Mouse (Mus musculus): ENCODE measurements around the gene Ube2j1. TPM values are rescaled to one million over a fixed set of nuclear protein-coding genes. Genes with fewer than 3 reads are reported as not detected.

The Ube2j1 gene
- polyA plus RNA-seq, 1 experiment from 2014 or later: 38.2 TPM

DNA sequence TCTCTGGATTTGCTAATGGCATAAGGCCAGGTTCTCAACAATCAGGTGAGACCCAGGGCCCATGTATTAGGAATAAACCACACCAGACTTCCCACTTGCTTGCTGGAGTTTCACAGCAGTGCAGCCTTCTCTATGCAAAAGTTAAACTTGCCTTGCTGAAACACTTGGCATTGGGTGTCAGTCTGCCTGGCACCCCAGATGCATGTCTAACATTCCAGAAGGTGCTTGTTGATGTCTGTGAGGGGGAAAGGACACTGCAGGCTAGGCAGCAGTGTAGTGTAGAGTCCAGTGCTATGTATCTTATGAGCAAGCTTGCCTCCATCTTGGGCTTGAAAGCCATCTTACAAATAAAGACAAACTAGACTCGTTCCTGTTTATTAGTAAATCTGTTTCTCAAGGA lies 25.1 kb downstream of the Ube2j1 start:
- Histone ChIP-seq H3K9me3 (ENCODE audit: control insufficient read depth, low read depth, low read length) (no peaks in the 10 kb centered on the region), H3K9ac (replicated peaks; ENCODE audit: low read depth, low read length) (no peak overlapping the region), H3K36me3 (ENCODE audit: control insufficient read depth, insufficient read depth, low read length) (no peaks in the 10 kb centered on the region; the same call in 1 of the 2 replicates), H3K27me3 (ENCODE audit: control insufficient read depth, insufficient read depth, low read length) (no peaks in the 10 kb centered on the region), H3K4me3 (ENCODE audit: low read depth, low read length) (no peak overlapping the region), H3K4me2 (replicated peaks; ENCODE audit: low read depth, low read length) (no peak overlapping the region), H3K4me1 (ENCODE audit: control insufficient read depth, insufficient read depth, low read length) (no peaks in the 10 kb centered on the region), H3K27ac (ENCODE audit: low read length) (no peak overlapping the region)
- no peak for ATAC-seq (ENCODE audit: insufficient number of reproducible peaks, insufficient read depth, low FRiP score, low read depth)
- WGBS: 79% methylated on average over 1 of the region's 1 CpGs

DNA sequence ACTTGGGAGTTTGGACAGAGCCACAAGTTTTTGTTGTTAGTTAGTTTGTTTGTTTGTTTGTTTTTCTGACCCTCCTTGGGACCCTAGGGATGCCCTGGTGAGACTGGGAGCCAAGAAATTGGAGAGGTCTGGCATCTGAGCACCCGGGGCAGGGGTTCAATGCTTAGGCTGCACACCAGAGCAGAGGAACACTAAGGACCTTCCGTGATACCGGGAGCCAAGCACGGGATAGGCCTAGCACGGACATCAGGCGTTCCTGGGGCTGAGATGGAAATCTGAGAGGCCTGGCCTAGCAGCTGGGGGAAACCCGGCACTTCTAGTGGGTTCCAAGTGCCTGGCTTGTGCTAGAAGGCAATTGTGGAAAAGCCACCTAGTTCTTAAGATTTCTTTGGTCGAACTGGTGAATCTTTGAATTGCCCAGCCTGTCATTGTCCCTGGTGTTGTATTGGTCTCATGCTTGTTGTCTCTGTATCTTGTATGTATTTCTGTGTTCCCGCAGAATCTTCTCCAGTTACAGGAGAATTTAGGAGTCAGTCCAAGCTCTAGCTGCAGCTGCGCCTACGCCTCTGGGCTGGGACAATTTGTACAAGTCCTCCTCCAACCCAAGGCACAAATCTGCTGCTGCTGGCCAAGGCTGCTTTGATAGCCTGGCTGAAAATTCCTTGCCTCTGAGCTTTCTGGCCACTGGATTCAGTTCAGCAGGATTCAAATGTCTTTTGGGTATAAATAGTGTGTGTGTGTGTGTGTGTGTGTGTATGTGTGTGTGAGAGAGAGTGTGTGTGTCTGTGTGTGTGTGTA lies 26.9 kb downstream of the Ube2j1 start:
- Histone ChIP-seq H3K4me1 (ENCODE audit: control insufficient read depth, insufficient read depth, low read length) (no peaks in the 10 kb centered on the region), H3K9me3 (ENCODE audit: control insufficient read depth, low read depth, low read length) (no peaks in the 10 kb centered on the region), H3K4me3 (ENCODE audit: low read depth, low read length) (no peak overlapping the region), H3K27me3 (ENCODE audit: control insufficient read depth, insufficient read depth, low read length) (no peaks in the 10 kb centered on the region), H3K27ac (ENCODE audit: low read length) (no peak overlapping the region), H3K4me2 (replicated peaks; ENCODE audit: low read depth, low read length) (no peak overlapping the region), H3K36me3 (ENCODE audit: control insufficient read depth, insufficient read depth, low read length) (no peaks in the 10 kb centered on the region), H3K9ac (replicated peaks; ENCODE audit: low read depth, low read length) (no peak overlapping the region)
- no peak for ATAC-seq (ENCODE audit: insufficient number of reproducible peaks, insufficient read depth, low FRiP score, low read depth)
- WGBS: 69% methylated on average over 11 of the region's 11 CpGs

DNA sequence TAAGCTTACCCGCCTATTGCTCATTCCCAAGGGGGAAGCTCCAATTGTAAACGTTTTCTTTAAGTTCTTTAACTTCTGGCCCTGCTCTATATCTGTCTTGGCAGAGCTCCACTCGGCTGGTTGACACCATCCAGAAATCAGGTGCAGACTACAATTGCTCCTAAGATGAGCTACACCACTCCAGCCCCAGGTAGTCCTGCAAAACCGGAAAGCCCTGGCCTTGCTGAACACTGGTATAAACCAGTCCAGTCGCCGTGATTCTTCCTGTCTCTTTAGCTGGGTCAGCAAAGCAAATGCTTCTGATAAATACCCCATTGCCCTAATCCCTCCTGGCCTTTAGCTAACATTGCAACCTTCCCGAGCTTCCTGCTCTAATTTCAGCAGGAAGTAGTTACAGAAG lies 29.9 kb downstream of the Ube2j1 start:
- Histone ChIP-seq H3K4me3 (ENCODE audit: low read depth, low read length) (no peak overlapping the region), H3K9ac (replicated peaks; ENCODE audit: low read depth, low read length) (no peak overlapping the region), H3K4me1 (ENCODE audit: control insufficient read depth, insufficient read depth, low read length) (no peaks in the 10 kb centered on the region), H3K27ac (ENCODE audit: low read length) (no peak overlapping the region), H3K36me3 (ENCODE audit: control insufficient read depth, insufficient read depth, low read length) (no peaks in the 10 kb centered on the region), H3K27me3 (ENCODE audit: control insufficient read depth, insufficient read depth, low read length) (no peaks in the 10 kb centered on the region), H3K4me2 (replicated peaks; ENCODE audit: low read depth, low read length) (no peak overlapping the region), H3K9me3 (ENCODE audit: control insufficient read depth, low read depth, low read length) (no peaks in the 10 kb centered on the region)
- 24% methylated on average over 7 of the region's 7 CpGs for WGBS
- ATAC-seq (ENCODE audit: insufficient number of reproducible peaks, insufficient read depth, low FRiP score, low read depth): no peak

- Histone ChIP-seq H3K27ac (ENCODE audit: low read length) (no peak within 1 kb of the TSS), H3K27me3 (ENCODE audit: control insufficient read depth, insufficient read depth, low read length) (no peaks in the 10 kb centered on the region), H3K4me3 (ENCODE audit: low read depth, low read length) (no peak within 1 kb of the TSS), H3K9ac (replicated peaks; ENCODE audit: low read depth, low read length) (no peak within 1 kb of the TSS), H3K36me3 (ENCODE audit: control insufficient read depth, insufficient read depth, low read length) (no peaks in the 10 kb centered on the region), H3K9me3 (ENCODE audit: control insufficient read depth, low read depth, low read length) (no peaks in the 10 kb centered on the region), H3K4me2 (replicated peaks; ENCODE audit: low read depth, low read length) (no peak within 1 kb of the TSS), H3K4me1 (ENCODE audit: control insufficient read depth, insufficient read depth, low read length) (no peaks in the 10 kb centered on the region)
- 81% methylated on average over 4 of the region's 4 CpGs for WGBS
- ATAC-seq (ENCODE audit: insufficient number of reproducible peaks, insufficient read depth, low FRiP score, low read depth): no peak
These were observed 31.8 kb downstream of the Ube2j1 start, which contains the start of gene Gabrr2 for GRCm38 (mm10) chr4:33062981-33063380. Gene Gabrr2, plus strand, starts transcription at chr4:33062999.

DNA sequence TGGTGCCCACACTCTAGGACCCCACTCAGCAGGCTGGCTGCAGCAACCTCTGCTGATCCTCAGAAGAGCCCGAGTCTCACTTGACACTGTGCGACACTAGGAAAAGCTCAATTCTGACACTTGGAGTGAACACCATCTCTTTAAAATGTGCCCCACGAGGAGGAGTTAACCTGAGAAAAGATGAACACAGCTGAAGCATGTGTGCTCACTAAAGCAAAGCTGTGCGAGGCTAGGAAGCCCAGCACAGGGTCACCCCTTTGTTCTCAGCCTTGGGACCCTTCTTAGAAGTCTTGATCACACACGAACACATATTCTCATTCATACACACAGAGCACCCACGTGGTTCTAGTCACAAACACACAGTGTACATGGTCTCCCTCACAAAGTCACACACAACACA lies 33.8 kb downstream of the Ube2j1 start:
- ATAC-seq (ENCODE audit: insufficient number of reproducible peaks, insufficient read depth, low FRiP score, low read depth): no peak
- Histone ChIP-seq H3K27me3 (ENCODE audit: control insufficient read depth, insufficient read depth, low read length) (no peaks in the 10 kb centered on the region), H3K4me1 (ENCODE audit: control insufficient read depth, insufficient read depth, low read length) (no peaks in the 10 kb centered on the region), H3K9ac (replicated peaks; ENCODE audit: low read depth, low read length) (no peak overlapping the region), H3K27ac (ENCODE audit: low read length) (no peak overlapping the region), H3K4me3 (ENCODE audit: low read depth, low read length) (no peak overlapping the region), H3K4me2 (replicated peaks; ENCODE audit: low read depth, low read length) (no peak overlapping the region), H3K36me3 (ENCODE audit: control insufficient read depth, insufficient read depth, low read length) (no peaks in the 10 kb centered on the region), H3K9me3 (ENCODE audit: control insufficient read depth, low read depth, low read length) (no peaks in the 10 kb centered on the region)
- WGBS: 80% methylated on average over 6 of the region's 6 CpGs

DNA sequence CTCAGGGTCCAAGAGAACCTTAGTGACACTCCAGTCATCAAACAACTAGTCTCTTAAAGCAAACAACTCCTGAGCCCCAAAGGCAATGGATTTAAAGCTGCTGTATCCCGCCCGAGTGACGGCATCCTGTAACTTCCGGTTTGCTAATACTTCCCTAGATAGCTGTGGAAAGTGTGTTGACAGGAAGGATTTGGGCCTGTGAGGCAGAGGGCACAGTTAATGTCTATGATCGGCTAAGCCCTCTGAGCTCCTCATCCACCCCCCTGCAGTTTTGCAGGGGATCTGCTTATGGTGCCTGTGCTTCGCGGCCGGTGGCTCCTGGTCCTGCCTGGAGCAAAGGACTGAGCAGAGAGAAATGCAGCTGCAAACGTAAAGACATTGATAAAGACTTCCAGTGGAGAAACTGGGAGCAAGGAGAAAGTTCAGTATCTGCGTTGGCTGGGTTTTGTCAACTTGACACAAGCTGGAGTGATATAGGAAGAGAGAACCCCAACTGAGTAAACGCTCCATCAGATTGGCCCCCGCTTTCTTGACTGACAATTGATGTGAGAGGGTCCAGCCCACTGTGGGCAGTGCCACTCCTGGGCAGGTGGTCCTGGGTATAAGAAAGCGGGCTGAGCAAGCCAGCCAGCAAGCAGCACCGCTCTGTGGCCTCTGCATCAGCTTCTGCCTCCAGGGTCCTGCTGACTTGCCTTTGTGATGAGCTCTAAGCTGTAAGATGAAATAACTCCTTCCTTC lies 35.2 kb downstream of the Ube2j1 start:
- H3K9me3 ChIP-seq (ENCODE audit: control insufficient read depth, low read depth, low read length): no peaks in the 10 kb centered on the region
- no peaks in the 10 kb centered on the region for H3K36me3 ChIP-seq (ENCODE audit: control insufficient read depth, insufficient read depth, low read length)
- no peak overlapping the region for H3K4me3 ChIP-seq (ENCODE audit: low read depth, low read length)
- no peaks in the 10 kb centered on the region for H3K4me1 ChIP-seq (ENCODE audit: control insufficient read depth, insufficient read depth, low read length)
- WGBS: 38% methylated on average over 14 of the region's 14 CpGs
- no peak for ATAC-seq (ENCODE audit: insufficient number of reproducible peaks, insufficient read depth, low FRiP score, low read depth)
- no peak overlapping the region; the same call in 1 of the 2 replicates for H3K9ac ChIP-seq (replicated peaks; ENCODE audit: low read depth, low read length)
- H3K4me2 ChIP-seq (replicated peaks; ENCODE audit: low read depth, low read length): peak overlapping the region; percentile 23; the same call in 1 of the 2 replicates
- 0 out of 2 replicates have a peak overlapping the region, but pooled peaks have one; percentile 6 for H3K27ac ChIP-seq (ENCODE audit: low read length)
- no peaks in the 10 kb centered on the region for H3K27me3 ChIP-seq (ENCODE audit: control insufficient read depth, insufficient read depth, low read length)

DNA sequence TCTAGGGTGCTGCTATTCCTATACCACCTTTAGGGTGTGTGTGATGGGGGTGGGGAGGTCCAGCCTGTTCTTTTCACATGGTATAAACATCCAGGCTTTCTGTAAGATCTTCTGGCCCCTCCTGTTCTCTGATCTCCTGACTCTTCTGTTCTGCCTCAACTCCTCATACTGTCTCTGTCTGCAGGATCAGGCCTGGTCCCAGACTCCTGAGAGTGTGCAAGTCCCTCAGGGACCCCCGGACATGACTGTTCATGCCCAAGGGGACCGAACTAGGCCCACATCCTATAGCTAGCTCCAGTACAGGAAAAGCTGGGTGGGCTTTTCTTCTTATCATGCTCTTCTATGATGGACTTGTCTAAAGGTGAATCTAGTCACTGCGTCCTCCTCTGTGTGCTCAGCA lies 36.1 kb downstream of the Ube2j1 start:
- no peak for ATAC-seq (ENCODE audit: insufficient number of reproducible peaks, insufficient read depth, low FRiP score, low read depth)
- 93% methylated on average over 3 of the region's 3 CpGs for WGBS
- no peaks in the 10 kb centered on the region for H3K4me1 ChIP-seq (ENCODE audit: control insufficient read depth, insufficient read depth, low read length)

GRCm38 (mm10) chr4:33067826-33068225 lies 36.6 kb downstream of the Ube2j1 start:
- ATAC-seq (ENCODE audit: insufficient number of reproducible peaks, insufficient read depth, low FRiP score, low read depth): no peak
- WGBS: 93% methylated on average over 6 of the region's 6 CpGs
- H3K36me3 ChIP-seq (ENCODE audit: control insufficient read depth, insufficient read depth, low read length): no peaks in the 10 kb centered on the region

More for the DNA sequence above, 36.1 kb downstream of the Ube2j1 start:
- no peak overlapping the region for H3K4me3 ChIP-seq (ENCODE audit: low read depth, low read length)
- H3K27me3 ChIP-seq (ENCODE audit: control insufficient read depth, insufficient read depth, low read length): no peaks in the 10 kb centered on the region
- H3K27ac ChIP-seq (ENCODE audit: low read length): no peak overlapping the region
- H3K36me3 ChIP-seq (ENCODE audit: control insufficient read depth, insufficient read depth, low read length): no peaks in the 10 kb centered on the region
- H3K4me2 ChIP-seq (replicated peaks; ENCODE audit: low read depth, low read length): no peak overlapping the region
- no peaks in the 10 kb centered on the region for H3K9me3 ChIP-seq (ENCODE audit: control insufficient read depth, low read depth, low read length)
- H3K9ac ChIP-seq (replicated peaks; ENCODE audit: low read depth, low read length): no peak overlapping the region

More at GRCm38 (mm10) chr4:33067826-33068225, 36.6 kb downstream of the Ube2j1 start:
- no peak overlapping the region for H3K9ac ChIP-seq (replicated peaks; ENCODE audit: low read depth, low read length)
- no peaks in the 10 kb centered on the region for H3K9me3 ChIP-seq (ENCODE audit: control insufficient read depth, low read depth, low read length)
- no peak overlapping the region for H3K4me2 ChIP-seq (replicated peaks; ENCODE audit: low read depth, low read length)
- no peaks in the 10 kb centered on the region for H3K4me1 ChIP-seq (ENCODE audit: control insufficient read depth, insufficient read depth, low read length)
- H3K27me3 ChIP-seq (ENCODE audit: control insufficient read depth, insufficient read depth, low read length): no peaks in the 10 kb centered on the region
- no peak overlapping the region for H3K27ac ChIP-seq (ENCODE audit: low read length)
- H3K4me3 ChIP-seq (ENCODE audit: low read depth, low read length): no peak overlapping the region
